Mouse (Mus musculus): Measurements from ENCODE around the gene Sucnr1.

- no peak for TF ChIP-seq CTCF (IDR thresholded peaks at IDR 0.05; ENCODE audit: extremely low read depth, insufficient read length, insufficient replicate concordance, low read depth, low read length)
- TF ChIP-seq POLR2A (IDR thresholded peaks at IDR 0.05; ENCODE audit: low read depth, low read length): no peak
Observed at GRCm38 (mm10) chr3:60107736-60108135, 26.1 kb downstream of the Sucnr1 start.

Measured in small intestine, adult 2 months (tissue).